Mouse (Mus musculus) cerebellum, adult 2 months (tissue): ENCODE results near the gene Sash1.

Experiments used
- CTCF ChIP-seq: fragments of 200-500 bp; IDR thresholded peaks from 2 replicates; pipeline ENCODE4 v1.5.1; 2011; ENCODE audit warnings: low read depth, mild to moderate bottlenecking, control low read depth, low read length, moderate library complexity, borderline replicate concordance; ENCODE audit not compliant: insufficient read depth
- POLR2A ChIP-seq: fragments of 200-500 bp; IDR thresholded peaks from 2 replicates; pipeline ENCODE4 v1.6.1; 2011; ENCODE audit warnings: low read length, control low read depth, borderline replicate concordance; ENCODE audit not compliant: insufficient read depth

- TF ChIP-seq CTCF, result no peak
- no peak for TF ChIP-seq POLR2A
These were observed 4.8 kb downstream of the Sash1 start for GRCm38 (mm10) chr10:8880950-8881675.
